Mouse (Mus musculus): ENCODE results near the gene Oprl1.

Oprl1 gene

DNA sequence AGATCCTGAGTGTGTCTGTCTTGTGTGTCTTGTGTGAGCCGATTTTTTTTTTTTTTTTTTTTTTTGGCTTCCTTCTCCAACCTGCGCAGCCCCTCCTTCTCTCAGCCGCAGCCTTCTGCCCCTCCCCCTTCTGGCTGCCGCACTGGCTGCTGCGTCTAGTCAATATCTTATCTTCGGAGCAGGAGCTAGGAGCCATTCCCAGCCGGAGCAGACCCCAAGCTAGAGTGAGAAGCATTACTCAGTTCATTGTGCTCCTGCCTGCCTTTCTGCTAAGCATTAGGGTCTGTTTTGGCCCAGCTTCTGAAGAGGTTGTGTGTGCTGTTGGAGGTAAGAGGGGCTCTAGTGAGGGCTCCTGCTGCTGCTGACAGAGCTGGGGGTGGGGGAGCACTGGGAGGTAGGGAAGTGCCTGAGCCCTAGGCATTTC lies at the start of gene Oprl1:
Oprl1 (plus strand) TSS at position 114 of the 424 bp plus-strand sequence.
- DNase-seq: no peak

DNA sequence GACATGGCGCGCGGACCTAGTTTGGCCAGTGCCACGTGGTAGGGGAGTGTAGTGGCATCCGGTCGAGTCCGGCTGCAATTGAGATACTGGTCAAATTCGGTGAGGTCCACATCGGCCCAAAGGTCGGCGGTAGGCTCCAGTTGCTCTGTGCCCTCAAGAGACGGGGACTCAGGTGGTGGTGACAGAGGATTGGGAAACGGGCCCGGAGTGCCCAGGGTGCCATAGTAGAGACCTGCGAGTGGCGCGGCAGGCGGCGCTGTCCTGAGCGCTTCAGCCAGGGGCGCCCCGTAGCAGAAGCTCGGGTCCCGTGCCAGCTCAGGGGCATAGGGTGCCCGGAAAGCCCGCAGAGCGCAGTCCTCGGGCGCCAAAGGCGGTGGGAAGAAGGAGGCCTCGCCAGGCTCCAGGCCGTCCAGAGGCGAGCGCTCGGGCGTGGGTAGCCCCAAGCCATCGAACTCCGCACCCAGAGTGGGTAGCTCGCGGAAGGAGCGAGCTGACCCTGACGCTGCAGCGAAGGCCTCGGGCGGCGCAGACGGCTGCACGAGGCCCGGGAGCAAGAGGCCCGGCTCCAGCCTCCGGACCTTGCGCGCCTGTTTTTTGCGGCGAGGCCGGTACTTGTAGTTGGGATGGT lies 44.4 kb upstream of the Oprl1 start:
- no peak for DNase-seq

DNA sequence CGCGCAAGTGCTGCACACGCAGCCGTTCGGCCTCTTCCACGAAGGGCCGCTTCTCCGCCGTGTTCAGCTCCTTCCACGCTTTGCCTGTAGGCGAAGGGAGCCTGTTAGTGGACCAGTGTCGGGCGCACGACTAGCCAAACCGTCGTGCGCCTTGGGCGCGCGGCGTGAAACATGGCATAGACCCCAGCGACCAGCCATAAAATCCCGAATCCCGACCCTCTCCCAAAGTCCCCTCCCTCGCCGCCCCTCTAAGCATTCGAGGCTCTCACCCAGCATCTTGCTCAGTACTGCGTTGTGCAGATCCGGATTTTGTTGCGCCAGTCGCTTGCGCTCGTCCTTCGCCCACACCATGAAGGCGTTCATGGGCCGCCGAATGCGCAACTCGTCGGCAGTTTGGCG lies 43.9 kb upstream of the Oprl1 start:
- no peak for DNase-seq

DNA sequence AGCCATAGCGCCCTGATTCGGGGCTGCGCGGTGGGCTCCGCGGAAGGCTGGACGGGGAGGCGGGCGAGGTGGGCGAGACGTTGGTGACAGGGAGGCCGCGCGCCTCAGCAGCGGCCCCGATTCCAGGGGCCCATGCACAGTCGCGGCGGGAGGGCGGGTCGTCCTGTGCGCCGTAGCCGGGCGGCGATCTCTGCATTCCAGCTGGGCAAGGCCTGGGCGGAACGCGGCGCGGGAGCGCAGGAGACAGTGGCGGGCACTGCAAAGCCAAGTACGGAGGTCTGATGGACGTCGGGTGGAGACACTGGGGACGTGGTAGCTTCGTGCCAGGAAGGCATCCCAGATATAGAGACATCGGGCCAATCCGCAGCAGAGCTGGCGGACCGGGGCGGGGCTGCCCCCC lies 43.5 kb upstream of the Oprl1 start, which contains the start of gene Sox18:
Sox18 (minus strand) TSS at position 315 of the 400 bp plus-strand sequence.
- DNase-seq: no peak

DNA sequence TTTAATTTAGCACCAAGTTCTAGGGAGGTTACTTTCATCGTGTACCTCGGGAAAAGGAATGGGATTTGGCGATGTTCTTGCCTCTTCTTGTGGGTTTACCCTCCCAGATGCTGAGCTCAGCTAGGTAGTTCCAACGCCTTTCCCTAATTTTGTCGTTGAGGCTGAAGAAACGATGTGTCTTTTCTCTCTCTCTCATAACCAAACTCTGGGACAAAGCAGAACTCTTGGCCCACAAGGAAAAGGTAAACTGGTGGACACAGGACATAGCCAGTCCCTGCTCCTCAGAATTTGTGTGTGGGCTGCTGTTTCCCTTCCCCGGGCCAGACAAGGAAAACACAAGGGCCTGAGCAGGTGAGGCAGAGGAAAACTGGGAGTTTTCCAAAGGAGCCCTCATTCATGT lies 42.8 kb upstream of the Oprl1 start:
- no peak for DNase-seq

DNA sequence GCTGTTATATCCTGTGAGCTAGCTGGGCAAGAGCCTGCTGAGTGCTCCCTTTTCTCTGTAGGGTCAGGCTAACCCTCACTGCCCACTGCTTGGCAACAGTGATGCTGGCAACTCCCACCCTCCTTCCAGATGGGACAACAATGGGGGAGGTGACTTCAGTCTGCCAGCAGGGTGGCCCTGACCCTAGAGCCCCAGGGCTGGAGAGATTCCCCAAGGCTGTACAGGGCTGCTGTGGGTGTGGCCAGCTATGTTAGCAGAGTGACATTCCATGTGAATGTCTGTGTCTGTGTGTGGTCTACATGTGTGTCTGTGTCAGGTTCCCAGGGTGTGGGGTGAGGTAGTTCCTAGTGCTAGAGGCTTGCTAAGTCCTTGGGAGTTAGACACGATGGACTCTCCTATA lies 41.3 kb upstream of the Oprl1 start:
- no peak for DNase-seq

DNA sequence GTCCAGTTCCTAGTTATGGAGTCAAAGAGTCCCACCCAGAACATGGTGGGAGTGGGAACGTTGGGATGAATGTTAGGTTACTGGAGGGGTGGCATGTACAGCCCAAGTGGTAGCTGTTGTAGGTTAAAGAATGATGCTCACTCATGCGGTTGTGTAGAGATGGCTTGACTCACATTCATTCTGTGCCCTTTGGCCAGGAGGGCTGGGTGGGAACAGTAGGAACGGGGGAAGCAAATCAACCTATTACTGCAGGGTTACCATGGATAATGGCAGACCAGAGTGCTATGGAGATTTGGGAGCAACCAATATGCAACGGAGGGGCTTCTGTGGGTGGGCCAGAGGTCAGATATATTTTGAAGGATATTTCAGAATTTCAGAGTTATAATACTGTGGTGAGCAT lies 39.9 kb upstream of the Oprl1 start:
- DNase-seq: no peak

DNA sequence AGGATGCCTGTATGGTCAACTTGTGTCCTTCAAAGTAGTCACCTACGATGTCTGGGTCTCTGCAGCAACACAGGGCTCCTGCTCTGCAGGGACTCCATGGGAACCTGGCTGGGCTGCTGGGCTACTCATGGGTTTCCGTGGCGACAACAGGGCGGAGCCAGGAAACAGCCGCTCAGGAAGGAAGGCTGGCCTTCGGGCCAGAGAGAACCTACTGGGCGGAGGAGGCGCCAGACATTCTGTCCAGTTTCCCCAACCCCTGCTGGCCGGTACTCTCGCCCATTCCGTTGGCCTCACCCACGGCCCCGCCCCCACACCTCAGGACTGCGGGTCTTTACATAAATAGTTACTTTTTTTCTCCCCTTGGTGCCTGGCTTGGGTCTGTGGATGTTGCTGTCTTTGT lies 39.4 kb upstream of the Oprl1 start:
- DNase-seq: no peak

DNA sequence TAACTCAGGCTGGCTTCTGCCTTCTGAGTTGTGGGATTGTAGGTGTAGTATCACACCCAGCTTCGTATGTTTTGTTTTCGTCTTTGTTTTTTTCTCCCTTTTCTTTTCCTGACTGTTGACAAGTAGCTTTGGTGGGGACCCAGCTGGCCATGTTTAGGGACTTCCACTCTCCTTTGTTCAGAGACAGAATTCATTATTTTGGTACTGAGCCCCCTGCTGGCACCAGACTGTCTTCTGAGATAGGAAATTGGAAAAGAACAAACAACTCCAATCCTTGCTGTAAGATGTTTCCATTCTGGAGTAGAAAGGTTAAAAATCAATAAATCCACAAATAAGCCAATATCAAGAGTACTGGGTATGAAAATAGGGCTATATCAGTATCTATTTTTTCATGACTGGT lies 38.4 kb upstream of the Oprl1 start:
- no peak for DNase-seq

DNA sequence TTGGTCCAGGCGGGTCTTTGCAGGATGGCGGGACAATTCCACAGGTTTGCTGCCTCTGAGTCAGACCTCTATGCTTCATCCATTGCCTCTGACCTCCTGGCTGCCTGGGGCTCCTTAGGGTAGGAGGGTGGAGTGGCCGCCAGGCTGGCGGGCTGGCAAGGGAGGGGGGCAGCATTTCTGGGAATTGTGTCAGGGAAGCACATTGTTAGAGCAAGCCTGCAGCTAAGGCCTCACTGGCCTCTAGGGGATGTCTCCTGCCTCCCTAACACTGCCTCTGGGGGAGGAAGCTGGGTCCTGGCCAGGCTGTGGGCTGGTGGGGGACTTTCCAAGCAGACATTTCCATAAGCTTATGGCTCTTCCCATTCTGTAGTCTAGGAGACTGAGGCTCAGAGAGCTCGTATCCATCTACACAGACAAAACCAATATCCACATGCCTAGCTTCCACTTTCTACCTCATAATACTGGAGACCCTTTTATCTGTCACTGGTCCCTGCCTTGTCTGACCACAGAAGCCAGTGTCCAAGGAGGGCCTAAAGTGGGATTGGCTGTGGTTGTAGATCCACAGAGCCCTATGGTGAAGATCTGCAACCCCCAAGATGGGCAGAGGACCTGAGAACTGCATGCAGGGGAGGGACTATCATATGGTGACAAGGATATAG lies 37.6 kb upstream of the Oprl1 start:
- DNase-seq: no peak

DNA sequence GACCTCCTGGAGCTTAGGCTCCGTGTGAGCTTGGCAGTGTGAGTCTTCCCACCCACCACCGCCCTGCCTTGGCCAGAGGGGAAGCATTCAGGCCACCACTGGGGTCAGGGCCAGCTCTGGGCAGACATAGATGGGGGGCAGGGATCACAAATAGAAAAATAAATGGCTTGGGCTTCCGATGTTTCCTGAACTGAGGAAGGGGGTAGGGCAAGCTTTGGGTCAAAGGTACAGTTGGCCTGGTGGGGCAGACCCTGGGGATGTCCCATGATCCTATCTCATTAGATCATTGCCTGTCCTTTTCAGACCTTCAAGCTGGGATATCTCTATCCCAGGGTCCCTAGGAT lies 37.1 kb upstream of the Oprl1 start:
- DNase-seq: no peak

DNA sequence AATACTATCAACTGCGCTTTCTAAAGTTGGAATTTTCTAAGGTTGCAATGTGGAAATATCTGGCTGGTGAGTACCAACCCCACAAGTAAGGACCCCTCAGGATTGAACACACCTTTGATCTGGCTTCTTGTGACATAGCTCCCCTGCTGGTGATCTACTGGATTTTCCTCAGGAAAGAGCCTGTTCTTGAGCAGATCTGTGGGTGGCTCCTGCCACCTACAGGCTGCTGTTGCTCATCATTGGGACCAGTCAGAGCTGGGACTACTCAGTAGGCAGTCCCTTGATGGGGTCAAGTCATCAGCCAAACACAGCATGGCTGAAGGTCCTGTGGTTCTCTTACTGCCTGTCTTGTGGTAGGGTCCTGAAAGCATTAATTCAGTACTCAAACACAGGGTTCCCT lies 36.0 kb upstream of the Oprl1 start:
- peak; percentile 82 for DNase-seq

DNA sequence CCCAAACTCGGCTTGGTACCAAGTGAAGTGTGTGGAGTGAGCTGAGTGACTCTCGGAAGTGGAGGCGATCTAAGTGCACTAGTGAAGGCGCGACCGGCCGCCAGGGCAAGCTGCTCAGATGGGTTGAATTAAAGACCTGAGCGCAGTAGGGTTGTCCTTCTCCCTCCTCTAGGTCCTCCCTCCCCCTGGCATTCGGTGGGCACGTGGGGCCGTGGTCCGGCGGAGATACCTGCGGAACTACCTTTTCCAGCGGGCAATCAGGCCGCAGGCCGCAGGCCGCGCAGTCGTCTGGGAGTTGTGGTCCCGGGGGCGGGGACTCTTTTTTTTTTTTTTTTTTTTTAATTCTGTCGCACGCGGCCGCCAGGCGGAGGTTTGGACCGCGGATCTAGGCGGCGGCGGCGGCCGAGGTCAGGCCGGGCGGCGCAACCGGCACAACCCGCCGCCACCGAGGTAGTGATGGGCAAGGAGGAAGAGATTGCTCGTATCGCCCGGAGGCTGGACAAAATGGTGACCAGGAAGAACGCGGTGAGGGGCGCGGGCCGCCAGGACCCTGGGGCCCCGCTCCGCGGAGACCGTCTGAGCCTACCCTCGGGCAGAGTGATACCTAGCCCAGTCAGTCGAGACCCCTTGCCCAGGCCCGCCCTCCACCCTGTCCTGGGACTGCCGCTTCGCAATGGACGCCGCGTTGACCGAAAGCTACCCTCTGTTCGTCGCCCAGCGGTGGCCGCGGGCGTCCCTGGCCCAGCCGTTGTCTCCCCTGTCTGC lies 34.7 kb upstream of the Oprl1 start, which contains the start of gene Tcea2:
Tcea2 (plus strand) TSS at position 360 of the 765 bp plus-strand sequence.
- peak; percentile 83 for DNase-seq

DNA sequence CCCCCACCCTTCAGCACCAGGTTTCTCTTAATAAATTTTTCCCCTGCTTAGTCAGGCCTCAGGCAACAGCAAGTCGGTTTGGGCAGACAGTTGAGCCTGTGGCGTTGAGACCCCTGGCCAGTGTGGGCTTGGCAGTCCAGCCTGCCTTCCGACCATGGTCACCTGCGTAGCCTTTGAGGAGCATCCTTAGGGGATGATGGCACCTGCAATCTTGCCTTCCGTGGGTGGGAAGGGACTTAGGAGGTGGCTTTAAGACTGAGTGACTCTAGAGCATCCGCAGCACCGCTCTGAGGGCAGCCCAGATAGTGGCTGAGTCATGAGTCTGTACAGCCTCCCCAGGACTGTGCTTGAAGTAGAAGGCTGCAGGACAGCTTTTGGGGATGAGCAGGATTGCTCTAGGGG lies 34.1 kb upstream of the Oprl1 start:
- peak; percentile 53 for DNase-seq

DNA sequence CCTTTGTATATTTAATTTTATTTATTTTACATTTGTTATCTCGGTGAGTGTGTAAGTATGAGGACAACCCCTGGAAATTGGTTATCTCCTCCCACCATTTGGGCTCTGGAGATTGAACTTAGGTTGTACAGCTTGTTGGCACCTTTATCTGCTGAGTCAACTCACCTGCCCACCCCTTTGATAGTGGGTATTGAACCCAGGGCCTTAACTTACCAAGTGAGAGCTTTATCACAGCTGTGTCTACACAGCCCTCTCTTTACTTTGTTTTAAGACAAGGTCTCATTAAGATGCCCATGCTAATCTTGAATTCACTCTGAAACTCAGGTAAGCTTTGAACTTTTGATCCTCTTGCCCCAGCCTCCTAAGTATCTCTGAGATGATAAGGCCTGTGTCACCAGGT lies 32.8 kb upstream of the Oprl1 start:
- no peak for DNase-seq

DNA sequence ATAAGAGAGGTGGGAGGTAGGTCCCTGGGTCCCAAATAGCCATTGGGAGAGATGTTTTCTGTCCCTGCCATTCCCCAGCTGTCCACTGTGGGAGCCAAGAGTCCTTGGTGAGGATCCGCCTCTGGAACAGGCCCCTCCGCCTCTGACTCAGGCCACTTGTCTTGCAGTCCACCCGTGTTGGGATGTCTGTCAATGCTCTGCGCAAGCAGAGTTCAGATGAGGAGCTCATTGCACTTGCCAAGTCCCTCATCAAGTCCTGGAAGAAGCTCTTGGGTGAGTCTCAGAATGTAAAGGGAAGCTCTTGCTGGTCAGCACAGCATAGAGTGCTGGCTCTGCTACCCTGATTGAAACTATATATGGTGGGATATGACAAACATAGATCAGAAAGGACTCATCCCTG lies 31.4 kb upstream of the Oprl1 start:
- DNase-seq: no peak

DNA sequence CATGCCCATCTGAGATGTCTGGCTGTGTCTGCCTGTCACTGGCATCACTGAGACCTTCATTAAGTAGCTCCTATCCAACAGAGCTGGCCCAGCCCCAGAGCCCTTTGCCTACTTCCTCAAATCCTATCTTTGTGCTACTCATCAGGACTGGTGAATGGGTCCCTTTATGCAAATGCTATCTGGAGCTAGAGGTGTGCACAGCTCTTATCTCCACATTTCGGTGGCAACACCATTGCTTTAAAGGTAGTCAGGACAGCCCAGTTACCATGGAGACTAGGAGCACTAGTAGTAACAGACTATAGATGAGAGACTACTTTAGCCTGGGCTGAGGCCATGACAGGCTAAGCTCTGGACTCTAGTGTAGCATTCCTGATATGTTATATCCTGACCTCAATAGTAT lies 30.1 kb upstream of the Oprl1 start:
- DNase-seq: no peak

DNA sequence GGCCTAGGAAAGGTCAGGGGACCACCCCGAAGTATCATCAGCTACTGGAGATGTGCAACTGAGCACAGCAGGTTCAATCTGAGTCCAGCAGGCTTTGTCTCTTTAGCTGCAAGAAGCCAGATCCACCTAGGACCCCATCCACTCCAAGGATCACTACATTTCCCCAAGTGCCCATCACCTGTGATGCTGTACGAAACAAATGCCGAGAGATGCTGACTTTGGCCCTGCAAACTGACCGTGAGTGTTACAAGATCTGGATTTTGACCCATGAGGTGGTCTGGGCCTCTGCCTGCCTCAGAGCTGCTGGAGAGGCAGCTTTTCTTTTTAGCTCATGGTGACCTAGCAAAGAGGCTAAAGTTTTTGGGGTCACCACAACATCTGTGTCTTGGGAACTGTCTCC lies 29.1 kb upstream of the Oprl1 start:
- DNase-seq: no peak

DNA sequence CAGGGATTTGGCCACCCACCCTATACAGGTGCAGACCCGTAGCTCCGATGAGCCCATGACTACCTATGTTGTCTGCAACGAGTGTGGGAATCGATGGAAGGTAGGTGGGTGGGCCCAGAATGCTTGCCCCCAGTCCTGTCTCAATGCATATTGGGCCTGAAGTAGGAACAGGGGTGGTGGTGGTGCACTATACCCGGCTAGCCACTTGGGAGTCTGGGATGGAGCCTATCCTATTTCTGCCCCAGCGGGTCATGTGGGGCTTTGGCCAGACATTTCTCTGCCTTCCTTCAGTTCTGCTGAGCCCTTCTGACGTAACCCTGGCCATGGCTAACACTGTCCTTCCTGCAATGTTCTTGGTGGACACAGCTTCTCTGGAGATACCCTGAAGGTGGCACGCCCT lies 27.2 kb upstream of the Oprl1 start:
- DNase-seq: no peak

DNA sequence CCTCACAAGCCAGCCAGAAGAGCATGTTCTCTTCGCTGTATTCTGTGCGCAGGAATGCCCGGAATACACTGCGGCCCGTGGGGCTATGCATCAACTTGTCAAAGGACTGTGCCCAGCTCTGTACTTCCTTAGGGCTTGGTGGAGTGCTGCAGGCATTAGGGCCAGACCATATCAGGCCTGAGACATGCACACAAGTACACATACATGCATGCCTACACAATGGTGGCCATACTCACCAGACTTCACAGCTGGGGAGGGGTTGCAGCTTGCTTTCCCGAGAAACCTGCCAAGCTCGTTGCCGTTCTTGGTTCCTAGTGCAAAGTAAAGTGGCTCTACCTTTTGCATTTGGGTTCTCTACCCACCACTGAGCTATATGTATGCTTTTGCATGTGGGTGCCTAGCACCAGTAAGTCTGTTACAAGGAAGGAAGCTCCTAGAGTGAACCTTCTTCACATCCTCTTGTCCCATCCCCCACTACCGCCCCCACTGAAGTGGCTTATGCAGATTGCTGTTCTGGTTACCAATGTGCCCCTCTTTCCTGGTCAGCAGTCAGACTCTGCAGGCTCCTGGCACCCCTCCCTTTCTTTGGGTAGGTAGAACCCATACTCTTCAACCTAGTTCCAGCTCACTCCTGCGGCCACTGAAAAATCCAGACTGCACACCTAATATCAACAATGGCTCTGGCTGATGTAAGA lies 25.2 kb upstream of the Oprl1 start:
- no peak for DNase-seq

DNA sequence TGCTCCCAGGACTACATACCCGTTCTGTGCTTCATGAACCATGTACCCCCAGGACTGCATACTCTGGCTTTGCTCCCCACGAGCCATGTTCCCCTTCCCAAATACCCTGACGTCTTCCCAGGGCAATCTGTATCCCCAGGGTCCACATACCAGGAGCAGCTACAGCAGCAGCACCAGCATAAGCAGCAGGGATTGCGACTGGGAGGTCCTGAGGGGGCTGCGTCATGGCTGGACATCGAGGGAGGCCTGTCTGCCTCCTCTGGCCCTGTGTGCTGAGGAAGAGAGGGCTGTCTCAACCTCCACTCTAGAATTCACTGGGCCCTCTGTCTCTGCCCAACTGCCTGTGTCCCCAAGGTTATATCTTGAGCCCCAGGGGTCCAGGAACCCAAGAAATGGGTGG lies 23.7 kb upstream of the Oprl1 start:
- DNase-seq: no peak

DNA sequence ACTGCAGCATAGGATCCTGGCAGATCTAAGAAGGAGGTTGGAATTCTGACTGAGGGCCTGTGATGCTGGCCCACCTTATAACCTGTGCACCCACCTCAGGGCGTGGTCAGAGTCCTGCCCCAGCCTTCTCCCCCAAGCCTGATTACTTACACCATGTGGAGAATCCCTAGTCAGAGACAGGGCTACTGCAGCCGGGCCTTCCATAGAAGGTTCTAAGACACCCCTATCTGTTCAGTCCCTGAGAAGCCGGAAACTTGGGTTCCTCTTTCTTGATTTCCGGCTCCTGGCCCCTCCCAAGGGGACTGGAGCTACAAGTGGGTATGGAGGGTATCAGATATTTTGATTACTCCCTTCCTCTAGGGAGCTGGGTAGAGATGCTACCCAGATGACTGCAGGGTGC lies 23.2 kb upstream of the Oprl1 start:
- DNase-seq: no peak

DNA sequence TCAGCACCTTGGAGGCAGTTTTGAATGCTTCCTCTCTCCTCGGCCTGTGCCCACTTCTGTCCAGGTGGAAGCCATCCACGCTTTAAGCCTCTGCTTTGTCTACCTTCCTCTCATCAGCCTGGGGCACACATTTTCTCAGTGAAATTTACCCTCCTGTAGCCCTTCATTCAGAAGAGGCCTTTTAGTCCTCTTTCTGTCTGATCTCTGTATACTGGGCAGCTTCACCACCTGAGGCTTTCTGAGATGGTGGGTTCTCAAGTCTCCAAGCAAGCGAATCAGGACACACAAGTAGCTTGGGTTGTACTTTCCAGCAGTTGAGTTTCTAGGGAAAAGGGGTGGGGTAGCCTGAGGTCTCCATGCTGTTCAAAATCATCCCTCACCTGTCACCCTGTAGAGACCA lies 22.5 kb upstream of the Oprl1 start:
- no peak for DNase-seq

Data from cerebellum, adult 9-10 months (tissue).